Mouse (Mus musculus) bone marrow macrophage, adult 2 months (primary cell): ENCODE data around the gene Wdcp.

ENCODE experiments used
- CTCF ChIP-seq: IDR thresholded peaks from 2 replicates; pipeline ENCODE4 v1.5.1; 2012; ENCODE audit warnings: low read depth, mild to moderate bottlenecking, low read length, moderate library complexity
- POLR2A ChIP-seq: IDR thresholded peaks from 2 replicates; pipeline ENCODE4 v1.6.1; 2012; ENCODE audit warnings: mild to moderate bottlenecking, low read depth, low read length, borderline replicate concordance

DNA sequence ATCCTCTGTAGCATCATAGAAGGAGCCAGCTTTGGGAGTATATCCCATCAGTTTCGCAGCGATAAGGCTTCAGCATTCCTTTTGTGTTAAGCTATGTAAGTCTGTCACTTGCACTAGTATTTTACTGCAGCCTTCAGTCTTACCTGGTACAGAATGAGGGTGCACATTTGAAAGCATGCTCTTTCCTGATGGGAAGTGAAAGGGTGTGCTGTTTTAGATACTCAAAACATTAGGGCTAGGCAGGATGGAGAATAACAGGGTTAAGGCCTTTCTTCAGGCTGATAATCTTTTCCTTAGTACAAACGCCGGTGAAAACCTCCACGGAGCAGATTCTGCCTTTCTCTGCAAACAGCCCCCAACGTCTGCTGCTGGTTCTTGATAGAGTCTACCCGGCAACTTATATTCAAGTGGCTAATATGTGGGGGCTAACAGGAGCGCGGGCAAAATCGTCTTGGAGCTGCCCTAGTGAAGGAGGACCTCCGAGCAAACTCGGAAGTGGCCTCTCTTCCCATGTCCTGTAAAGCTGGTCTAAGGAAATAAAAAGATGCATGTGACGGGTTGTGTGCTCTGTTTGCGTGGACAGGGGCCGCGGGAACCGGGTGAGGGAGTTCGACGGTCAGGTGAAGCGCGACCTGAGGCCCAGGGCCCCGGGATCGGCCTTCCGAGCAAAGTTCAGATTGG lies 26.3 kb upstream of the Wdcp start:
- no peak for TF ChIP-seq POLR2A
- no peak for TF ChIP-seq CTCF
